Mouse (Mus musculus) midbrain, embryonic 13.5 days (tissue): ENCODE results near the gene Gnl3l. TPM values are rescaled to one million over a fixed set of nuclear protein-coding genes. Genes with fewer than 3 reads are reported as not detected.

Experiments used
- ATAC-seq: fragments of 200-750 bp; cut with Nextera tagmentation; 2 replicates; pipeline ENCODE4 v1.8.0; 2017; ENCODE audit warnings: mild to moderate bottlenecking, moderate TSS enrichment, moderate library complexity
- H3K27ac ChIP-seq: fragments of 300-500 bp; sonication (generic); 2 replicates; pipeline ENCODE4 v1.5.1; 2015; ENCODE audit warnings: inconsistent platforms, mild to moderate bottlenecking, moderate library complexity
- H3K27me3 ChIP-seq: fragments of 300-500 bp; sonication (generic); 2 replicates; pipeline ENCODE4 v1.6.1; 2015; ENCODE audit warnings: mild to moderate bottlenecking, inconsistent platforms
- H3K36me3 ChIP-seq: fragments of 300-500 bp; sonication (generic); 2 replicates; pipeline ENCODE4 v1.6.1; 2015; ENCODE audit warnings: mild to moderate bottlenecking, inconsistent platforms
- H3K4me1 ChIP-seq: fragments of 300-500 bp; sonication (generic); replicated peaks from 2 replicates; pipeline ENCODE4 v1.6.1; 2015; ENCODE audit warnings: inconsistent platforms
- H3K4me2 ChIP-seq: fragments of 300-500 bp; sonication (generic); replicated peaks from 2 replicates; pipeline ENCODE4 v1.6.1; 2015; ENCODE audit warnings: moderate library complexity, mild to moderate bottlenecking, inconsistent platforms
- H3K4me3 ChIP-seq: fragments of 300-500 bp; sonication (generic); replicated peaks from 2 replicates; pipeline ENCODE4 v1.5.1; 2015; ENCODE audit warnings: mild to moderate bottlenecking, inconsistent platforms
- H3K9ac ChIP-seq: fragments of 300-500 bp; sonication (generic); replicated peaks from 2 replicates; pipeline ENCODE4 v1.6.1; 2015; ENCODE audit warnings: mild to moderate bottlenecking, inconsistent platforms
- H3K9me3 ChIP-seq: fragments of 300-500 bp; sonication (generic); 2 replicates; pipeline ENCODE4 v1.6.1; 2016; ENCODE audit warnings: mild to moderate bottlenecking, inconsistent platforms
- WGBS: fragments of 180-500 bp; shearing (Covaris S2); methylation state at CpG from one replicate; pipeline ENCODE4 v1.1.7; 2015; 5-methylcytosine and 5-hydroxymethylcytosine counted together
- polyA plus RNA-seq: library from polyadenylated mRNA; unstranded; fragments of >200 nt; fragmentation: Nextera tagmentation; extraction: Ambion mirVana; gene quantifications from 2 replicates; pipeline ENCODE4 v1.2.1, GENCODE M21; 2015

Gene Gnl3l
- polyA plus RNA-seq, 1 experiment from 2014 or later, result 74.1 TPM

DNA sequence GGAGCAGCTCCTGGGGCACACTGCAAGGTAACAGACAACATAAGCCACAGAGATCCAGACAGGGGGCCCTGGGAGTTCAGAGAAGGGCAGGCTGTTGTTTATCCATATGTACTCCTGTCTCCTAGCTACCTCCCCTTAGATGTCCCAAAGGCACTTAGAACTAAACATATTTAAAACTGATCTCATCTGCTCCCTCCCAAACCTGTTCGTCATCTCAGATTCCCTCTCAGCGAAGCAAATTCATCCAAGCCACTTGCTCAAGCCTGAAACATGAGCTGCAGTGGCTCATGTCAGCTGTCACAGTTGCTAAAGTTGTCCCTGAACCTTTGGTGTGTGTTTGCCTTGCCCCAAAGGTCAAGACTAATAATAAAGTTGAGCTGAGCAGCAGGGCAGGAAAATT, 61.7 kb downstream of the Gnl3l start:
- Histone ChIP-seq H3K4me1 (no peaks in the 10 kb centered on the region), H3K9ac (no peak overlapping the region), H3K4me3 (no peak overlapping the region), H3K27ac (no peak overlapping the region), H3K4me2 (no peak overlapping the region), H3K9me3 (no peaks in the 10 kb centered on the region), H3K27me3 (no peaks in the 10 kb centered on the region; the same call in 1 of the 2 replicates), H3K36me3 (no peaks in the 10 kb centered on the region)
- WGBS, result 28% methylated on average over 2 of the region's 2 CpGs
- ATAC-seq, result no peak

- no peak overlapping the region for H3K4me3 ChIP-seq
- 88% methylated on average over 1 of the region's 1 CpGs for WGBS
- no peaks in the 10 kb centered on the region for H3K9me3 ChIP-seq
- no peaks in the 10 kb centered on the region for H3K36me3 ChIP-seq
- no peaks in the 10 kb centered on the region; the same call in 1 of the 2 replicates for H3K27me3 ChIP-seq
- no peak overlapping the region for H3K9ac ChIP-seq
- H3K4me2 ChIP-seq, result no peak overlapping the region
- no peak for ATAC-seq
- H3K27ac ChIP-seq, result no peak overlapping the region
- H3K4me1 ChIP-seq, result no peaks in the 10 kb centered on the region
Observed at GRCm38 (mm10) chrX:150954721-150955120, 62.4 kb downstream of the Gnl3l start.

Other genes starting within 250 kb of the Gnl3l start
- gene Maged2, start 203.0 kb downstream of the Gnl3l start, polyA plus RNA-seq, result 339 and 348 TPM in 2 replicates
- 11.6 and 13.0 TPM in 2 replicates for gene Fgd1, start 28.8 kb upstream of the Gnl3l start, polyA plus RNA-seq
- gene Tsr2, start 79.2 kb upstream of the Gnl3l start, polyA plus RNA-seq, result 34.8 and 38.3 TPM in 2 replicates
- 16.9 and 20.7 TPM in 2 replicates for gene Wnk3, start 180.8 kb upstream of the Gnl3l start, polyA plus RNA-seq